Mouse (Mus musculus): ENCODE data around the gene Runx1.

The Runx1 gene

DNA sequence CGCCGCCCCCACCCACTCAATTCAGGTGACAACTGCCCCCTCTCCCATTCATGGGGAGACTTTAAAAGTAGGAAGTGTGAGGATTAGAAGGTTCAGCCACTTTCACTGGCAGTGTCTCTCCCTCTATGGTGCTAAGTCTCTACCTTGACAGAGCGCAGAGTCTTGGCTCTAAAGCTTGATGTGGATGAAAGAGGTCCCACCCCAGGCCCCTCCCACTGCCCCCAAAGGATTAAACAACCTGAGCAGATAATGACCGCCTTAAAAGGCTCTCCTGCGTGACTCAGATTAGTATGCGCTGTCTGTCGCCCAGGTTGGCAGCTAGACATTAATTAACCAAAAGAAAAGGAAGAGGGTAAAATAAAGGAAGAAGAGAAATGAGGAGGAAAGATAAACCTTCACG is 215.5 kb downstream of the Runx1 start:
- no peak for DNase-seq (ENCODE audit: low spot score)

DNA sequence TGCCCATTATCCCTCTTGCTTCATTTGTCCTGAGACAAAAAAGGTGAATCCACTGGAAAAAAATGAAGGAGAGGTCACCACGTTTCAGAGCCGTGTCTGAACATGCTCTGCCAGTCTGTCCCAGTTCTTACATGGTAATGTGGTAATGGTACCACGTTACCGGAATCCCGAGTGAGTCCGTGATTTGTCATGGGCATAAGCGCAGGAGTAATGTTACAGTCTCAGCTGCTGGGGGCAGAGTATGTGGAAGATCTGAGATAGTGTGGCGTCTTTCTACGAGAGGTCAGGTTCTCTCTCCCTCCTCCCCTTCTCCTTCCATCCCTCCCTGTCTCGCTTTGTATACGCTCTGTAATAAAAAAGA is 216.3 kb downstream of the Runx1 start:
- DNase-seq (ENCODE audit: low spot score), result no peak

DNA sequence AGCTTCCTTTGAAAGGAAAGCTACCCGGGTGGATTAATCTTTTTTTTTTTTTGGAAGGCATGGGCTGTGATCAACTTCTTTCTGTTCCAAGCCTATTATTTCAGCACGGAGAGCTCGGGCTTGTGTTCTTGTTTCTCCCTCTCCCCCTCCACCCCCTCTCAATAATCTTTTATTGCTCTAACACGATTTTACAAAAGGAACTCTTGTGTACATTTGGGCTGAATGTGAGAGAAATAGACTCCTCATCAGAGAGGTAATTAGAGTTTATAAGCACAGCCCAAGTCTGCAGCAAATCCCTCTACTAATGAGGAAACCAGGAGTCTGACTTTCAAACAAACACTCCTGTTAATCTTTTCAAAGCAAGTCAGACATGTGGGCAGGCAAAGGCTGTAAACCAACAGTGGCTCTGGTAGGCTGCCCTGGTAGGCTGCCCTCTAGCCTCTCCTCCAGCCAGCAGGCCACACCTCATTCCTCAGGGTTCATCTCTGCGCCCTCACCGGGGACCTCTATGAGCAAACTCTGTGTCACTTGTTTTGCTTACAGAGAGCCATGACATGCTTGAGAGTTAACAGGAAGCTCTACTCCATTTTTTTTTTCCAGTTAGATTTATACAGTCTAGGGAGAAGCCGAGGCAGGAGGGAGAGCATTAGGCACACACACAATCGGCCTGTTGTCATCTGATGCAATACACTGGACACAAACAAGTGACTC is 216.8 kb downstream of the Runx1 start:
- no peak for DNase-seq (ENCODE audit: low spot score)

DNA sequence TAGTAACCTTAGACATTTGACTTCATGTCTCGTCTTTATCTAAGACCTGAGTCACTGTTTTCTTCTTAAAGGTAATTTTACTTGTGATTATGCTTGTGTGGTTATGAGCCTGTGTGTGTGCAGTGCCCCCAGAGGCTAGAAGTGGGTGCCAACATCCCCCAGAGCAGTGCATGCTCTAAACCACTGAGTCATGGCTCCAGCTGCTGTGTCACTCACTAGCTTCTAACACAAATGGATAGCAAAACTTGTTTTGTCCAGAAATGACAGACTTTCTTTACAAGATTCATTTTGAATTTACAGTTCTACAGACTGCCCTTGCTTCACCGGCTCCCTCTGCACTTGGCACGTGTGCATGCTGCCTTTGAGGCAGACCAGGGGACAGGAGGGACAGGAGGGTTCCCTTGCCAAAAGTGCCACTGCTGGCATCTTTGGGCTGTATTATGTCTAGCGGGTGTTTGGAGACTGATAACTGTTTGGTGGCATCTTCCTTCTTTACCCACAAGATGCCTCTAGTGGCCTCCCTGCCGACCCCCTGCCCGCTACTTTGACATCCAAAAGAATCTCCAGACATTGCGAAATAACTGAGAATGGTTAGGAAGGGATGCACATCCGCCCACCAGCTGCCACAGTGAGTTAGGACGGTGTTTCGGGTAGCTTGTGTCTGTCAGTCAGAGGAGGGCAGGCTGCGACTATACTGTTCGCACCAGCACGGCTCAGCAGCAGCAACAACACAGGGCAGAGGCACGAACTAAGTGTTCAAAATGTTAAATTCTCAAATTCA is 217.6 kb downstream of the Runx1 start:
- no peak for DNase-seq (ENCODE audit: low spot score)

DNA sequence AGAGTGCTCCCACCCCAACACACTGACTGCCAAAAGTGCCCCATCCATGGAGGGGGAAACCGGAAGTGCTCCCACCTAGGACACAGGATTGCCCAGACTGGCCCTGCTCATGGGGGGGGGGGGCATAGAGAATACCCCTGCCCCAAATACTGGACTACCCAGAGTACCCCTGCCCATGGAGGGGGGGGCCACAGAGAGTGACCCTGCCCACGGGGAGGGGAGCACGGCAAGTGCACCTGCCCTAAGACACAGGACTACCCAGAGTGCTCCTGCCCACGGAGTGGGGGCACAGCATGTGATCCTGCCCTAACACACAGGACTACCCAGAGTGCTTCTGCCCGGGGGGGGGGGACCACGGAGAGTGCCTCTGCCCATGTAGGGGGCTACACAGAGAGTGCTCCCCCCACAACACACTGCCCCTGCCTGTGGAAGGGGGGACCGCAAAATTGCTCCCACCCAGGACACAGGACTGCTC is 219.4 kb downstream of the Runx1 start:
- no peak for DNase-seq (ENCODE audit: low spot score)

DNA sequence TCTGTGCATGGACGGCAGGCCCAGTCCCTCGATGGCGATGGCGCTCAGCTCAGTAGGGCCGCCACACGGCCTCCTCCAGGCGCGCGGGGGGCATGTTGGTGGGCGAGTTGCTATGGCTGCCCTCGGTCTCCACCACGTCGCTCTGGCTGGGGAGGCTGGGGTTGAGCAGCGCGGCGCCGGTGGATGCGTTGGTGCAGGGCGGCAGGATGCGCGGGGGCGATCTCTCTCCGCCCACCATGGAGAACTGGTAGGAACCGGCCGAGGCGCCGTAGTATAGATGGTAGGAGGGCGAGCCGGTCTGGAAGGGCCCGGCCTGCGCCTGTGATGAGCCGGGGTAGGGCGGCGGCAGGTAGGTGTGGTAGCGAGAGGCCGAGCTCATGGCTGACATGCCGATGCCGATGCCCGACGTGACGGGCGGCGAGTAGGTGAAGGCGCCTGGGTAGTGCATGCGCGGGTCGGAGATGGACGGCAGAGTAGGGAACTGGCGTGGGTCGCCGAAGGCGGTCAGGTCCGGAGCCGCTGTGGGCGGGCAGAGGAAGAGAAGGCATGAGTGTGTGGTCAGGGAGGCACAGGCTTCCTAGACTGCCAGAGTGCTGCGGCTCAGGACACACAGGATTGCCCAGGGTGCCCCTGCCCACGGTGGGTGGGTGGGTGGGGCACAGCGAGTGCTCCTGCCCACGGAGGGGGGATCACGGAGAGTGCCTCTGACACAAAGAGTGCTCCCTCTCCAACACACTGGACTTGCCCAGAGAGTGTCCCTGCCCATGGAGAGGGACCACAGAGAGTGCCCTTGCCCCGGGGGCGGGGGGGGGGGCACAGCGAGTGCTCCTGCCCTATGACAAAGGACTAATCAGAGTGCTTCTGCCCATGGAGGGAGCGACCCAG is 220.1 kb downstream of the Runx1 start:
- no peak for DNase-seq (ENCODE audit: low spot score)

DNA sequence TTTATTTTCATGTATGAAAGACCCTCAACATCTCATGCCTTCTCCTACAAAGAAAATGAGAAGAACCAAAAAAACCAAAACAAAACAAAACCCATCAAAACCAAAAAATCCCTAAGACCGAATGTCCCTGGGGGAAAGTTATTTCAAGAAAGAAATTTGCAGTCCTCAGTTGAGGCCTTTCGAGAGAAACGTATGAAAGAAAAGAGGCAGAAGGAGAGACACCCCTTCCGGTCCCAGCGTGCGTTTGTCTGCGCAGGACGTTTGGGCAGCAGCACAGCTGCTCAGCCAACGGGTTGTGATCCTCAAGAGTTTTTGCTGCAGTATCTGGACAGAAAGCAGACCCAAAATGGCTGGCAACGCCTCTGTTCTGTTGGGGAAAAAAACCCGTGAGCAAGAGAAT is 223.4 kb downstream of the Runx1 start:
- DNase-seq (ENCODE audit: low spot score), result no peak

DNA sequence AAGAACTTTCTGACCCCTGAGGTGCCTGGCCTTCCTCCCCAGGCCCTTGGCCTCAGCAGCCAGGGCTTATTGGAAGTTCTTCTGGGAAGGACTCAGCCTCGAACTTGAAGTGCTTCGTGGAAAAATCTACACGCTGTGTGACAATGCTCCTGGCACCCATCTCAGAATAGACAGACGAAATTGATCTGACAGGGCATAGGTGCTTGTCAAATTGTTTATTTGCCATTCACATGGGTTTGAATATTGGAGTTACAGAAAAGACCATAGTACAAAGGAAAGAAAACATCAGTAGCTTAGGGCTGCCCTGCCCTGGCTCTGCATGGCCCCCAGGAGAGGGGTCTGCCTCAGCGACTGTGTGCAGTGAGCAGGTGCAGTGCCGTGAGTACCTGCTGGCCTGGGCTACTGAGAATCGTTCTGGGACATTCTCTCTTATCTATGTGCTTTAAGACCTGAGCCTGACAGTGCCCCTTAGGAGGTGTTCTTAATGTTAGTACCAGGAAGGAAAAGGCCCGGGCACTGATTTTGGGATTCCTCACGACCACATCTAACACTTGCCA is 224.6 kb downstream of the Runx1 start:
- DNase-seq (ENCODE audit: low spot score), result no peak

DNA sequence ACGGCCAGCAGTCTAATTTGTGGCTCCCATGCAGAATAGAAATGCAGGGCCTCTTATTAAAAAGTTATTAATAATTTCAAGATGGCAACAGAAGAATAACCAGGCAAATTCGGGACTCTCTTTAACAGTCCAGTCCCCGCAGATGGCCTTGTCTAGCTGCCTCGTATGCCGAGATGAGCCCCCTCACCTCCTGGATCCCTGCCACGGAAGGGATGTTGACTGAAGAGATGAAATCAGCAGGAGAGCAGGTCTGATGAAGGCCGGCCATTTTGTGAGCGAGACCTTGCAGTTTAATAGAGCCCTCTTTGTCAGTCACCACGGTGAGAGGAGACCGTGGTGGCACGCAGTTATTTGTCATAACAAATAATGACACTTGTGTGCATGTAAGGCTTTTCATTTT is 226.5 kb downstream of the Runx1 start:
- DNase-seq (ENCODE audit: low spot score), result no peak

DNA sequence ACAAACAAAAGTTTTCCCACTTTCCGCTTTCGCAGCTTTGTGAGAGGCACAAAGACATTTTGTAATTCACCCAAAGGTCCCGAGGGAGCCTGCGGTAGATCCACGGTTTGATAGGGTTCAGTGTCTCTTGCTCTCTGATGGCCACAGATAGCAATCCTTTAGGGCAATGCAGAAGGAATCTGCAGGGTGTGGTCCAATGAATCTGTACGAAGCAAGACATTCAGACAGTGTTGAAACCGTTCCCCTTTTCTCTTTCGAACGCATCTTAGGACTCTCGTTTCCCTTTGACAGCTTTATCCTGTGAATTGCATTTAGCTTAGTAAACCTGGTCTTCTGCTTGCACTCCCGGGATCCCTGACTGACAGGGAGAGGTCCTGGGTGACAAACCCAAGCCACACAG is 228.3 kb downstream of the Runx1 start:
- DNase-seq (ENCODE audit: low spot score), result no peak

DNA sequence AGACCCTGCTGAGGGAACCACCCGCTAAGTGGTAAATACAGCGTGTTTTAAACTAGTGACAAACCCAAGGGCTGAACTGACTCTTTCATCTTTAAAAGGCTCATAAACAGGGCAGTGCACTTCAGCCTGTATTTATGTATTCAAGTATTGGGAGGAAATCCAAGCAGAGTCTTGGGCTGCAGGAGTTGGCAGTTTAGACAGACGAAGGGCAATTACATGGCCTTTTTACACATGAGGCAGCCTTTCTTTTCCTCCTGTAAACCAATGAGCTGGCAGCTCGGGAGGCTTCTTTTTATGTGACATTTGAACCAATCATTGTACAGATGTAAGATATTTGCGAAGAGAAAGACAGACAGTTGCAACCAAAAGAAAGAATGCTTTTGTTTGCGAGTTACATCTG is 233.7 kb downstream of the Runx1 start:
- no peak for DNase-seq (ENCODE audit: low spot score)

DNA sequence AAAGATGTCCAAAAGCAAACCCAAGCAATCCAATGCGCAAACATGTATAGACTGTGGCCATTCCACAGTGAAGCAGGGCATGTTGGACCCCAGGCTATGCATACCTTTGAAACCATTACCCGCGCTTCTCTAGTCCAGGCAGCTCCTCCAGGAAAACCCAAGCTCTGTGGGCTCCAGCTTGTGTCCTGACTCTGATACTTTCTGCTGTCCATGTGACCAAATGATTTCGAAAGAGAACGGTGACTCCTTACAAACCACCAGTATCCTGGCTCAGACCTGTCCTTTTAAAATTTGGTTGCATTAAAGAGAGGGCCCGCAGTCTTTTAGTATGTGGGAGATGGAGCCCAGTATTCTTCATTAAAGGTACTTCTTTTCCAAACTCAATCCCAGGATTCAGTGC is 234.2 kb downstream of the Runx1 start:
- DNase-seq (ENCODE audit: low spot score), result no peak

DNA sequence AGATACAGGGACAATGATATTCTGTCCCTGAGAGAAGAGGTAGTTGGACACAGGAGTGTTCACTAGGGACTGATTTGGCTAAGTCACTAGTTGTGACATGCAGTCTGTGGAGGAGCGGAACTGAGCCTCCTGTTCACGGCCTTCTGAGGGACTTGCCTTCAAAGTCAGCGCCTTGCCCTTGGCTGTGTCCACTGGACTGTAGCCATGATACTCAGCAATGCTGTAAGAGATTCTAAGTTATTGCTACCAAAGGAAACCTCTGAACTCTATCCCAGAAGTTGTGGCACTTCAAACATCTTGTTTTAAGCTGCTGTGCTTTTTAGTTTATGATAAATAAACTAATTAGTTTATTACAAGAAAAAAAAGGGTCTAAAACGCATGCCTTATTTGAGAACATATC is 238.1 kb downstream of the Runx1 start:
- no peak for DNase-seq (ENCODE audit: low spot score)

DNA sequence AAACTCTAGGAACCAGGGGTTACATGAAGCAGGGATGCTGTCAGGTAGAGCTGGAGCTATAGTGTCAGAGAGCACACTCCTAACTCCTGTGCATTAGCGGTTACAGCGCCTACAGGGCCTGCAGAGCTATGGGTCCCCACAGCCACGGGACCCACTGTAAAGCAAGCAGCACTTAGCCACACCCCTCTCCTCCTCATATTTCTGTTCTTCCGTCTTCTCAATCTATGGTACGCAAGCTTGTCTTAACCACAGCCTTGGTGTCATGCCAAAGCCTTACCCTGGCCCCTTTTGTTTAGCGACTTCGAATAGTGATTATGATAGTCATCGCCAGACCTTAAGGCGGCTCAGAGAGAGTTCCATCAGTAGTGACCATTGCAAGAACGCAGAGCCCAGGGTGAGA is 244.2 kb downstream of the Runx1 start:
- DNase-seq (ENCODE audit: low spot score), result no peak

DNA sequence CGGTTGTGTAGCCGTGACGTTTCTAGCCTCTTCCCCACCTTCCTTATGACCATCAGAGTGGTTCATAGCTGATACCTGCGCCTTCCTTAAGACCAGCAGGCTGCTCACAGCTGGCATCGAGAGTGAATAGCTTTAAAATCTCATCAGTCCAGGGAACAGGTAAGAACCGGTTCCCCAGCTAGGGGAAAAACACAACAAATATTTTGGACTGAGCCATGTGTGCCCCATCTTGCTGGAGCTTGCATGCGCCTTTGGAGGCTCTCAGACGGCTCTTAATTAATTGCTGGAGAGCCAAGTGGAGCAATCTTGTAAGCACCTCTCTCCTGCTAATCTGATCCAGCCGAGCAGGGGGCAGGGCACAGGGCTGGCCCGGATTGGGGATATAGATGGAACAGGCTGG is 245.0 kb downstream of the Runx1 start:
- DNase-seq (ENCODE audit: low spot score), result no peak

DNA sequence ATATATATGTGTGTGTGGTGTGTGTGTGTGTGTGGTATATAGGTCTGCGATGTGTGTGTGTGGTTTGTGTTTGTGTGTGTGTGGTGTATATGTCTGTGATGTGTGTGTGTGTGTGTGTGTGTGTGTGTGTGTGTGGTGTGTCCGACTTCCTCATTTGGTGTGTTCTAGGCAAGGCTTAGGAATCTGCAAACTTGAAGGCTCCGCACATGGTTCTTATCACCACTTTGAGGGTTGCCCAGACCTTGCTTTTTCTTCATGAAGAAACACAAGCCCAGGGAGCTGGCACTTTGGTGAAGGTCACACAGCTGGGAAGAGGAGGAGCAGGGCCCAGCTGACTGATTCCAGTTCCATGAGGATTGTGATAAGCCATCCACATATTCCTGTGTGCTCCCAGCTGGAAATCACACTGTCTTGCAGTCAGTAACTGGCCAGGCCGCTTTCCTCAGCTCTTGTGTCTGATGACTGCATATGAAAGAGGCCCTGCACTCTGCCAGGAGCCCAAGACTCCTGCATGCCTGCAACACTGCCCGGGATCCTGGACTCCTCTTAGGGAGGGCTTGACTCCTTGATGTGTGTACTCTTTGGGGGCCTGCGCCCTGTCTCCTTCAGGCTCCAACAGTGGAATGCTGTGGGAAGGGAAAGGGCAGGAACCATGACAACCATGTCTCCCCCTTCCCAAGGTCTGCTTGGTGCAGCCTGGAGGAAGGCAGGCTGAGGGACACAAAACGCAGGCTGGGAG is 246.9 kb downstream of the Runx1 start:
- DNase-seq (ENCODE audit: low spot score), result no peak

DNA sequence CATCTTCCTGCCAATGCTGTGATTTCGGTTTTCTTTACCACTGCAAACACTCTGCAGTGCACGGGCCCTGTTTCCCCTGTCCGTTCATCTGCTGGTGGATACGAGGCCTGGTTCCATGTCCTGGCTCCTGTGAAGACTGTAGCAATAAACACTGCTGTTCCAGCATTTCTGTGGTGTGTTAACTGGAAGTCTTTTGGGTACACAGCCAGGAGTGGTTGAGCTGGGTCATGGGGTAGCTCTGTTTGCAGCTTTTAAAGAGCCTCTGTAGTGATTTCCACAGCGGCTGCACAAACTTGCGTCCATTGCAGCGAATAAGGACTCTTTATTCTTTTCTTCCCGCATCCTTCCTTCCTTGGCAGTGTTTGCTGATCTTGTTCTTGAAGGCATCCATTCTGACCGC is 248.6 kb downstream of the Runx1 start:
- no peak for DNase-seq (ENCODE audit: low spot score)

DNA sequence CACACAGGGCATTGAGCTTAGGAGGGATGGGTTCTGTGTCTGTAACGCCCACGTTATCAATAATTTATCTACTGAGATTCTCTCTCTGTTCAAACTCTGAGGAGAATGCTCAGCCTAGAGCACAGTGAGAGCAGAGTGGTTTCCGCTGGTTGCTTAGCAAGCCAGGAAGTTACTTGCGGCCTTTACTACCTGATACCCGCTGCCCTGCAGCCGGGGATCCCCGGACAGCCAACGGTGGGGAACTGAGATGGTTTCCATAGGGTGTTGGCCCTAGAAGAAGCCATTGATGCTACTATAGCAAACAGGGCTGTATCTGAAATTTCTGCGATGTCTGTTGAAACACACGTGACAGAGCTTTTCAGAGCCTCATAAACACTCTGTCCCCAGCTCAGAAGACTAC is 250.2 kb downstream of the Runx1 start:
- DNase-seq (ENCODE audit: low spot score), result no peak

DNA sequence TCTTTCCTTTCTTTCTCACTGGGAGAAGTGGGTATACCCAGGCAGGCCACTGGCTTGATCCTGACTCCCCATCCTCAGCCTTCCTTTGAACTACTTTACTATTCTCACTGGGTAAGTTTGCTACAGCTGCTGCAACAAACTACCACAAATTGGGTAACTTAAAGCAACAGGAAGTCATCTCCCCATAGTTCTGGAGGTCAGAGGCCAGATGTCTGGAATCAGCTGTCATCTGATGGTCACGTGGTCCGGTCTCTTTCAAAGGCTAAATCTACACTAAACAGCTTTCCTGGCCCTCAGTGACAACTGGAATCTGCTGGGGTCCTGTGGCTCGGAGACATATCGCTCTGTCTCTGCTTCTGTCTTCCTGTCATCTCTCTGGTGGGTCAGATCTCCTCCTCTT is 252.8 kb downstream of the Runx1 start:
- no peak for DNase-seq (ENCODE audit: low spot score)

DNA sequence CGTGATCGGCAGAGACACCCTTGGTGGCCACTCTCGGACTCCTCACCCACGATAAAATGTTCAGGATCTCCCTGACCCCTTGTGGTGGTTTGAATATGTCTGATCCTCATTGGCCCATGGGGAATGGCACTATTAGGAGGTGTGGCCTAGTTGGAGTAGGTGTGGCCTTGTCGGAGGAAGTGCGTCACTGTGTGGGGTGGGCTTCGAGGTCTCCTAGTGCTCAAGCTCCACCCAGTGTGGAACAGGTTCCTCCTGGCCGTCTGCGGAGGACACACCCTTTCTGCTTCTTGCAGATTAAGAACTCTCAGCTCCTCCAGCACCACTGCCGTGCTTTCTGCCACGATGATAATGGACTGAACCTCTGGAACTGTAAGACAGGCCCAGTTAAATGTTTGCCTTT is 254.7 kb downstream of the Runx1 start:
- no peak for DNase-seq (ENCODE audit: low spot score)

DNA sequence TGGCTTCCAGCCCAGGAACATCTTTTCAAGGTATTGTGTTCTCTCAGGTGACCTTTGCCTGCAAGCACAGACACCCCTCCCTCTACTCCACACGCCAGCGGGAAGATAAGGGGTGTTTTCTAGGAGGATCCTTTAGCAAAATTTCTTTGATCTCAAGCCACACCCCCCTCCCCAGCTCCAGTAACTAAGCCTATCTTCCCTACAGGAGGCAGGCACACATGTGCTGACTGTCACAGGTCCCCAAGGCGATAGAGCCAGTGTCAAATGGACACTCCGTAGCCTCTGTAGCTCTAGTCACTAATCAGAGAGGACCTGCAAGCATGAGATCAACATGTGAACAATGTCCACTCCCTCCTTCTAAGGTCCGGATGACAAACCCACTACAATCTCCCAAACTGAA is 259.8 kb downstream of the Runx1 start:
- no peak for DNase-seq (ENCODE audit: low spot score)

DNA sequence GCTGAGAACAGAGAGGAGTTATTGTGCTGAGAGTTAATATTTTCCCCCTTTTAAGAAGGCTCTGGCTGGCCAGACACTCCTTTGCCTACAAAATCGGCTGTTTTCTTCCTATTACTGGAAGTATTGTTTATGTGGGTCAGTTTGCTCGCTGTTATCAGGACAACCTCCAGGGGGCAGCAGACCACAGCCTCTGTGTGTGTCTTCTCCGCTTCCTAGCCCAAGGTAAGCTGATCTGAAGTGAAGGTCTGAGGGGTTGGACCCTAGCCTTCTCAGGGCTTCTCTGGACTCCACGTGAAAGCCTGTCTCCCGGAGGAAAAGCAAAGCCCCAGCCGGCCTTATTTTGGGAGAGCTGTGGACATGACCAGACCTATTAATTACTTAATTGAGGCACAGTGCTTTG is 260.2 kb downstream of the Runx1 start:
- peak; percentile 58 for DNase-seq (ENCODE audit: low spot score)
